Mouse (Mus musculus): ENCODE measurements around the gene Gm29049. TPM values are rescaled to one million over a fixed set of nuclear protein-coding genes. Genes with fewer than 3 reads are reported as not detected.
"Not testable (repeated sequence)": the region's sequence is repeated elsewhere in the genome, so short reads cannot be mapped to it uniquely, and the experiment has no call there.

Gene Gm29049
- total RNA-seq (2021): not detected in 2 replicates
- long read RNA-seq: 0 reads

DNA sequence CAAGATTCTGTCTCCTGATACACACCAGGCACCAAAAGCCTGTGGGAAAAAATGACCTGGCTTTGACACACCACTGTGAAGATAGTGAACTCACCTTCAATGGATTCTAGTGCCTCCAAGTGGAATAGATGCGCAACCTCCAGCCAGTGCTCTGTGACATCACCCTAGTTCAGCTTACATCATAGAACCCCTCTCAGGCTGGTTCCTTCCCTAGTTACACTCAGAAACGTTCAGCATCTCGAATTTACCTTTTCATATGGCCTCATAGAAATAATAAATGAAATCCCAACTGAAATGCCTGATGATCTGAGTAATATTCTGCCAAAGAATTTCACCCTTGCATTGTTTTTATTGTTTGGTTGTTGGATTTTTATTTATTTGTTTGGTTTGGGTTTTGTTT is at the start of gene Gm29049:
TSS of gene Gm29049 (minus strand) at position 101 of the 400 bp plus-strand sequence.
- DNase-seq: not testable (repeated sequence)

Other genes with a start within 250 kb of the Gm29049 start
- not detected in 2 replicates for gene Gm20825, start 74.3 kb upstream of the Gm29049 start, total RNA-seq (2021)